Mouse (Mus musculus) testis, postnatal 10 days (tissue): ENCODE measurements at regions not wholly inside any gene's neighbourhood (a gene's known extent, or its start where the extent isn't known, plus 50 kb on each side); places are given as distances from the start of the nearest gene placed in this dataset.
"Not testable (repeated sequence)": the region's sequence is repeated elsewhere in the genome, so short reads cannot be mapped to it uniquely, and the experiment has no call there.

Experiments
- DNase-seq: peaks from one replicate; pipeline ENCODE4 v3.0.0; 2021; ENCODE audit warnings: low spot score

DNA sequence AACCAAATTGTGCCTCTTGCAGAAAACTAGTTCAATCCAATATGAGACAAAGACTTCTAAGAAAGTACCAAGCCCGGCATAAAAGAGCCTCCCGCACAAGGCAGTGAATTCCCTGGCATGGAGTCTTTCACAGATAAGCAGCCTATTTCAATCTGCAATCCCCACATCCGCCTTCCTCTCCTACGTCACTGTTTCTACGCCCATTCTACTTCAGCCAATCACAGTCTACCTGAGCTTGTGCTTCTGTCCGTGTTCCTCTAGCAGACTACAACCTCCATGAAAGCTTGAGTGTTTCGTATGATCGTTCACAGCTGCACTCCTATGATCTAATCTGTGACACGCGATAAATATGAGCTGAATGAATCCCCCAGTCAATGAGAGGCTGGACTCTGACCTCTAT is 155.6 kb upstream of the Ipo5 start:
- DNase-seq: no peak

DNA sequence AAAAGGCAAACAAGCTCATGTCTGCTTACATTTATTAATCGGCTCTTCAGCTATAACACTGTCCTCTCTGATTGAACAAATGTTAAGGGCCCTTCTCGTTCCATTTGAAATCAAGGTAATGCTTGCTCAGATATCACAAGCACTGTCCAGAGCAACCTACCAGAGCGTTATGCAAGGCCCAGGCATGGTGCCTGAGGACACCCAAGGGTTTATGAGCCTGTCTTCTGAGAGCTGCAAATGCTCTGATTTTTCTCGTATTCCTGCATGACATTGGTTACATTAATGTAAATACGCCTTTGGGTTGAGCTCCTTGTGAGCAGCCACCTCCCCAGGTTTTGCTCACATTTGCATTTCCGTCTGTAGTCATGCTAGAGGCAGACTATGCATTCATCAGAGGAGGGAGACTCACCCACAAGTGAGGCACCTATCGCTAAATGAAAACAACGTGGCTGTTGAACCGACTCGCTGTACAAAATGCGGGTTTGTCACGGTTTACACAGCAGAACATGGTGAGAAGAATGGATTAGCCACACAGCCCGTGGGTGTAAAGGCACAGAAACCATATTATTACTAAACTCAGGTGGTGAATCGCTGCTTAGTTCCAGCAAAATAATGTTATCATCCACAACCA is 152.7 kb upstream of the Ipo5 start:
- no peak for DNase-seq

DNA sequence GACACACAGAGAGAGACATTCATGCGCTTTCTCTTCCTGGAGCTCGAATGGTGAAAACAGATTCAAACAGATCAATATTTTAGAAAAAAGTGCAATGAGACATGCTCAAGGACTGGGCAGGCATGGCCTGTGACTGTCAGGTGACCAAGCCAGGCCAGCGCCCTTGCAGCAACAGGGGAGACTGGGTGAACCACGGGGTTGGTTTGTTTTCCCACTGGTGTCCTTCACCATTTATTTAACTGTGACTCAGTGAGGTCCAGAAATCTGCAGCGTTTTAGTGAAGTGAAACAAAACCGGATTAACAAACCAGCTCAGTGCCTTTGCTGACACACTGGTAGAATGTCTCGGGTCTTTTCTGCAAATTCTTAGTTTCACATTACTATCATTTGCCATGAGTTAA is 148.9 kb upstream of the Ipo5 start:
- no peak for DNase-seq

DNA sequence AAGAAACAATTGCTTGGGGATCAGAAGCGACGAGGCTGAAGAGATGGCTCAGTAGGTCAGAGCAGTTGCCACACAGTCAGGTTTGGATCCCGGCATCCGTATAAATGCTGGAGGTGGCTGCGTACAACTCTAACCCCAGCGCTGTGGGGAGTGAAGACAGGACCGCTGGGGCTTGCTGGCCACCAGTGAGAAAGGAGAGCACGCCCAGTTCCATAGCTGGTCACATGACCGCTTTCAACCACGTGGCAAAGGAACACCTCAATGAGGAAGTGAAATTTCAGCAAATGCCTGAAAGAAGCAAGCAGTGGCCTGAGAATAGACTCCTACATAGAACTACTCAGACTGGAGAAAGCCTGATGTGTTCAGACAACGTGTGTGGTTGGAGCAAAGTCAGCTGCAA is 148.3 kb upstream of the Ipo5 start:
- peak; percentile 53 for DNase-seq

DNA sequence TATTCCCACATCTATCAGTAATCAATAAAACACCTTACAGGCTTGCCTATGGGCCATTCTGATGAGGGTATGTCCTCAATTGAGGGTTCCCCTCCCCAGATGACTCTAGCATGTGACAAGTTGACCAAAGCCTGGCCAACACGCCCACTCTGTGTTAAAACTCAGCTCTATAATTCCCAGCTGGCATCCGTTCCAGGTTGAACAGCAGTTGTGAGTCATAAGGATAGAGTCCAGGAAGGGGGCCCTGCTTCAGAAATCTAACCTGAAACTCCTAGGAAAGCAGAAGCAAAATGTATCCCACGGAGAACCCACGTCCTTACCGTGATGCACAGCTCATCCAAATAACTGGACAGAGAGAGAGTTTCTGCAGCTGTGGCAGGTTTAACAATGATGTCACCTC is 147.2 kb upstream of the Ipo5 start:
- no peak for DNase-seq

DNA sequence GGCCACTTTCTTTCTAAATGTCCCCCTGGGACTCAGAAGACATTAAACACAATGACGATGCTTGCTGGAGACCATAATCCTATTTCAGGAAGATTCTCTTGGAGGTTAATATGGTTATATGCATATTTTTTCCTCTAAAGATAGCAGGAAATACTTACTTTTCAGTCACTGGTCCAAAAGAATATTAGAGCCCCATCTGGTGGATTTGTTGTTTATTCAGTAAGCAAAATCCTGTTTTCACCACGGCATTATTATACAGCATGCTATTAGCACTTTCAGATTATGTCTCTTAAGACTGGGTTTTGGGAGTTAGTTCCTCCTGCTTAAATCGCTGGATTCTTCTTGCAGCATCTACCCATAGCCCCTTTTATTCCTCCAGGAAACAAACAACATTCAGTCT is 146.6 kb upstream of the Ipo5 start:
- no peak for DNase-seq

DNA sequence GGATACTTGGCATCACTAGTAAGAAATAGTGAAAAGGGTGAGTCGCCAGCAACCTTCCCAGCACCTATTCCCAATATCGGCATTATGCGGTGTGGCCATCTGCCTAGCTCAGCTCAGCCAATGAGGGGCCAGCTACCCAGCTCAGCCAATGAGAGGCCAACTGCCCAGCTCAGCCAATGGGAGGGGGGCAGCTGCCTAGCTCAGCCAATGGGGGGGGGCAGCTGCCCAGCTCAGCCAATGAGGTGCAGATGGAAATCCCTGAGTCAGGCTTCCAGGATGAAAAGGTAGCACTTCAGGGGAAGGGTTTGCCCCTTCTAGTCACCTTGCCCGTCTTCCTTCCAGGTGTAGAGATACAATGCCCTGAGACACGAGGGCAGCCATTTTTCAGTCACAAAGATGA is 144.6 kb upstream of the Ipo5 start:
- DNase-seq: no peak

DNA sequence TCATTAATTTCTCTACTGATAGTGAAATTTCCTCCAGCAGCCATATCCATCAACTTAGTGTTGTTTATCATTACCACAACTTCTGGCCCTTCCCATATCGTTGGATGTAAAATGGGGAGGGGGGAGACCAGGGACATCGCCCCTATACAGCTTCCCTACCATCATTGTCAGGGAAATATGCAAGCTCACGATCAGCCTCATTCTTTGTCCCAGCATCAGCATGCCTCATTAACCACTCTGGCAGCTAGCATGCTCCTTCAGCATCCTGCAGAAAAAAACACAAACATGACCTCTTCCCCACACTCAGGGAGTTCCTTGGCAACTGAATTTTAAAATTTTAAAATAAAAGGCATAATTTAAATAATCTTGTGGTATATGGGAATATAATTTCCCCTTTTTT is 140.4 kb upstream of the Ipo5 start:
- no peak for DNase-seq

DNA sequence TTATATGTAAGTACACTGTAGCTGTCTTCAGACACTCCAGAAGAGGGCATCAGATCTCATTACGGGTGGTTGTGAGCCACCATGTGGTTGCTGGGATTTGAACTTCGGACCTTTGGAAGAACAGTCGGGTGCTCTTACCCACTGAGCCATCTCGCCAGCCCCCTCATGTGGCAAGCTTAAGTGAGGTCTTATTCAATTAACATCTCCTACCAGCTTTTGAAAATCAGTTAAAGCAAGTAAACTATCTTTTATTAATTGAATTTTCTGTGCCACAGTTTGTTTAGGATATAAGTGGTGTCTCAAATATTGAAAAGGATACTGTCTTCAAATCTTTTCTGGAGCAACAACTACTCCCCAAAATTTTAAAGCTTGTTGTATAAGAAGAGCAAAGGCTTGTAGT is 138.0 kb upstream of the Ipo5 start:
- not testable (repeated sequence) for DNase-seq

DNA sequence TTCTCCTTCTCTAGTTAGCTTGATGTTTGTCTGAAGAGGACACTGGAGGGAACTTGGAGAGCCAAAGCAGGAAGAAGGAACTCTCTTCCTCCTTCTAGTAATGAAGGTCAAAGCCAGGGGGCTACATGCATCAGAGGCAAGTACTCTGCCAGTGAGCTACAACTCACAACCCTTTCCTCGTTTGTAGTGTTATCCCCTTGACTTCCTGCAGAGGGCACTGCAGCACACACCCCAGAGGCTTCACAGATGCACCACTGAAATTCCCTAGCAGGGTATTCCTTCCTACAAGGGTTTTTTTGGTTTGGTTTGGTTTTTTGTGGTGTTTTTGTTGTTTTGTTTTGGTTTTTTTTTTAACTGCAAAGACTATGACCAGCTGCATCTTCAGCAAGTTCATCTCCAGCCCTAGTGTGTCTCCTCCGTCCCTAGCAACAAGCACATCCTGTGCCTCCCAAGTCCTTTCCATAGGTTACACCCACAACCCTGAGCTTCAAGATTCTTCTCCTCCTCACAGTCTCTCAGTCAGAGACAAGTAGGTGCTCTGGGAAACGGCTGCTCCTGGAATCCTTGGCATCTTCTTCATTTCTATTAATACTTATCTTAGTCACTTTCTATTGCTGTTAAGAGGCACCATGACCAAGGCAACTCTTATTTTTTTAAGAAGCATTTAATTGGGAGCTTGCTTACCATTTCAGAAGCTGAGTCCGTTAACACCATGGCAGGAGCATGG is 119.0 kb upstream of the Ipo5 start:
- DNase-seq: no peak

DNA sequence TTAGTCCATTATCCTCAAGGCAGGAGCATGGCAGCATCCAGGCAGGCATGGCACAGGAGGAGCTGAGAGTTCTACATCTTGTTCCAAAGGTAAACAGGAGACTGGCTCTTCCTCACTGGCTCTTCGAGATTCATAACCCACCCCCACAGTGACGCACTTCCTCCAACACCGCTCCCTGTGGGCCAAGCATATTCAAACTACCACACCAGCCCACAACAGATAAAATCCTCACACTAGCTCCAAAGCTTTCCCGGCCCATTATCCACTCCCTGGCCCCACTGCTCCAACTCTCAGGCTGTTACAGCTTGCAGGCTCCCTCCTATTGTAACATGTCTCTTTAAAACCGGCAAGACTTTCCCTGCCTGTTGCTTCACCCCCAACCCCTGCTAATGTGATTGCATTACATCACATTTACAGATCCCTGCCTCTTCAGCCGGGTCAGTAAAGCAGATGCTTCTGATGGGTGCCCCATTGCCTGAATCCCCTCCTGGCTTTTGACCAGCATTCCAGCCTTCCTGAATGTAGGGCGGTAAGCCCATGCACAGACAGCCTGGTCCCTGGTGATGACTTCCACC is 113.0 kb upstream of the Ipo5 start:
- DNase-seq: no peak

DNA sequence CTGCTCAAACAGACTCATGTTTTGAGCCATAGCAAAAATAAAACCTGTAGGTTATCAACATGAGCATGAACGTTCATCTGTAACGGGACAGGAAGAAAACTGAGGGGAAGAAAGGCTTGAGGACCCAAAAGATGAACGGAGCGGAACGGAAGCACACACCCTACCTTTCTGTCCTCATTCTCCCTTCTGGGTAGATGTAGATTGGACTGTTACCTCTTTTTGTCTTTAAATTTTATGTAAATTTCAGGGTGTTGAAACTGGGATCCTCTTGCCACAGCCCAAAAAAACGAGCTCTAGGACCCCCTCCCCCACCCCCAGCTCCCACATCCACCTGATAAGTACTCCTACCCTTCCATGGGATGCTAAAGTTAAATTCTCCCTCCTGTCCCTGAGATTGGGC is 107.8 kb upstream of the Ipo5 start:
- DNase-seq: no peak

DNA sequence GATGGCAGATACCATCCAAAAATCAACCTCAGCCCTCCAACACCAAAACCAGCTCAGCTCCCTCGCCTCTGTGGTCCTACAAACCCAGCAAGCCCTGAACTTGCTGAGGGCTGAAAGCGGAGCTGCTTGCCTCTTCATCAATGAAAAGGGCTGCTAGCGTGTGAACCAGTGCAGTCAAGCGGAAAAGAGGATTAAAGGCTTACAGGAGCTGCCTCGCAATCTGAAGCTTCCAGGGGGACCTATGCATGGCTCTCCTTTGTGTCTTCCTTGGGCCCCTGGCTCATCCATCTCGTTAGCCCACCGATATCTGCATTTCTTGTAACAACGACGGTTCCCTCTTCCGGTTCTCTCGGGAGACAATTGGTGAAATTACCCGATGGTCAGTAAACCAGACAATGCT is 107.3 kb upstream of the Ipo5 start:
- peak; percentile 33 for DNase-seq

DNA sequence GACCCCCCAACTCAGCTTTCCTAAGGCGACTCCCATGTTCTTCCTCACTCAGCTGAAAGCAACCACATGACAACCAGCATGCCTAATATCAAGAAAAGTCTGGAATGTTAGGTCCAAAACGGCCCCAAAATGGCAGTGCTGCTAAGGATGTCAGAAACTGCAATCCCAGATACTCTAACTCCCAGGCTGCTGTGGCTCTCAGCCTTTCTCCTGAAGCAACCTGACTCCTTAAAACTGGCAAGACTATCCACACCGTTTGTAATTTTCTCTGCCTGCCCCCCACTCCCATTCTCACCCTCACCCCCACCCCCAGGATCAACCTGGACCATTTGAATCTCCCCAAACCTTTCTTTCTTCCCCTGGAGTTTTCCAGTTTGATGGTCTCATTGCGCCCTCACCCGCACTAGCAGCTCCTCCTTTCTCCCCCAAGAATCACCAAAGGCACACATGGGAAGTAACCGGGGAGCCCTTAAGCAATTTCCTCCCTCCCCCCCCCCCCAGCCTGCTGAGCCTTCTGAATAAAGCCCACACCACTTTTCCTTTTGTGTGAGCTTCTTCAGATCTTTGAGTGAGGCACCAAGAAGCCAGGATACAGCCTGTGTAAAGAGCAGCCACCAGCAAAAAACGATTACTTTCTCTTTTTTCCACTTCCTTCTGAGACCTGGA is 106.7 kb upstream of the Ipo5 start:
- DNase-seq: no peak

DNA sequence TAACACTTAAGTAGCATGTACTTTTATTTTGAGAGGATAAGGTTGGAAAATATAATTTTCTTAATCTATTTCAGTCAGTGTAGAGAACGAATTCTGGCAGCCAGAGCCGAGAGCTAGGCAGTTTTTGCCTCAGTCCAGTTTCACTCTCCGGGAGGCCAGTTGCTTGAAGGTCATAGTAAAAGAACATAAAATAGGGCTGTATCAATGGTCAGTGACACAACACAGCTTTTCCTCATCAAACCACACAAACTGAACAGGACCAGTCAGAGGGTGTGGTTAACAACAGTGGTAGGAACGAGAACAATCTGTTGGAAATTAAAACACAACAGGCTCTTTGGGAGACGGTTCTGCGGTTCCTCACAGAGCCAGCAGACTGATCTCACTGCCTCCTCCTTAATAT is 105.9 kb upstream of the Ipo5 start:
- DNase-seq: no peak

DNA sequence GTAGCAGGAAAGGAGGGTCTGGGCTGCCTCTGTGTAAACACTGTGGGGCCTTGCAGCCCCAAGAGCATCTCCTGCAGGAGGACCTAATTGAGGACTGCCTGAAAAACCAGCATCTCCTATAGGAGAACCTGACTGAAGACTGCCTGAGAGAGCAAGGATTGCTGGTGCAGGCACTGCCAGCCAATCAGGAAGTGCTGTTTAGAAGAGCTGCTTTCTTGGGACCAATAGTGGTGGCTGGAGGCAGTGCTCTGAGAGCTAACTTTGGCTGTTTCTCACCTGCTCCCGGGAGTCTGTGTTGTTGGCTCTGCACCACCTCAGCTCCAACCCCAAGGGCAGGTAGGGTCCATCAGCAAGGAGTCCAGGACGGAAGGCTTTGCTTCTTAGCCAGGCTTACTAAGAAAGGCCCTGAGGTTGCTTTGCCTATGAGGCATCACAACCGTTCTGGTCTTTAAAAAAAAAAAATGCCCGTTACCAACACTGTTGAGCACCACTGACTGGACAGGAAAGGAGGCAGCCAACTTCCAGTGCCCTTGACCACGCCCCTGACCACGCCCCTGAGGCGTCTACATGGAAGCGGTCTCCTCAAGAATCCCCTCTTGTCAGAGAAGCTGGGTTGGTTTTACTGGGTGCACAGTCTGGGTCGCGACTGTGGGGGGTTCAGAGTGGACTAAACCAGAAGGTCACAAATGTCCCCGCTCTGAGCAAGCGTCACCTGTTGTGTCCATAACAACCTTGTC is 105.0 kb upstream of the Ipo5 start:
- peak; percentile 67 for DNase-seq

DNA sequence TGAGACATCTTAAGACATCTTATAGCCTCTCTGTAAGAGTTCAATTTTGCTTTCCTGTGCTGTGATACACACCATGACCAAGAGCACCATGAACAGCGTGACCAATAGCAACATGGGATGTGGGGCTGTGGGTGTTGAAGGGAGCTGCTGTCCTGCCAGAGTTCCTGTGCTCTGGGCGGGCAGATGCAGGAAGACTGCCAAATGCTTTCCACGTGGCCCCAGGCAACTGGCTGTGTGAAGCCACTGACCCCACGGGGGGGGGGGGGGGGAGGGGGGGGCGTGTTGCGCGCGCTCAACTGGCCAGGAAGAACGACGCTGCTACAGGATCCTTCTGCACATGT is 104.5 kb upstream of the Ipo5 start:
- peak; percentile 33 for DNase-seq

DNA sequence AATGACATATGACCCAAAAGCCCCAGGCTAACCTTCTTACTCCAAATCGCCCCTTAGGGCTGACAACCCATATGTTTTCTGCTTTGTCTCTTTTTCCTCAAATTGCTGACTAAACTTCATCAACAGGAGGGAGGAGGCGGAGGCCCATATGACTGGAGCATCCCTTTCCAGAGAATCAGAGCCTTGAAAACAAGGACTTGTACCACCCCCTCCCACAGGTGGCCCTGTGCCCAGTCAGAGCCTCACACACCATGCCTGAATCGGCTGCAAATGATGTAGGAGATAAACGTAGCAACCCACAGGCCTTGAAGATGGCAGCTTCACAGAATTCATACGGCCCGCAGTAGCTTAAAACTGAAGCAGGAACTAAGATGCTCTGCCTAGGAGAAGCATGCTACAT is 101.7 kb upstream of the Ipo5 start:
- peak; percentile 42 for DNase-seq

DNA sequence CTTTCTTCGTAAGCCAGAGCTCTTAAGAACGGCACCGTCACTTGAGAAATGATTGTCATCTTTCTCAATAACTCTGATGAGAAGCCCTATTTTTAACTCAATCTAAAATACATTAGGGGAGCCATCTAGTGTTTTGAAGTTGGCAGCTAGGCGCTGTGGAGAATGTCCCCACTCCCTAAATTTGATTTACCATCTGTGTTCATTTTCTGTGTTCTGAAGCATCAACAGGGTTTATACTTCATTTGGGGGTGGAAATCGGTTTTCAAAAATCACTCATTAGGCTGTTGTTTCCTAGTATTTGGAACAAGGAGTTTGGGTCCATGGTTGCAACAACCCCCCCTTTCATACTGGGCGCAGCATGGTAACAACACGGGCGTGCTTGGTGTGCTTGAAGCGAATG is 97.1 kb upstream of the Ipo5 start:
- no peak for DNase-seq

DNA sequence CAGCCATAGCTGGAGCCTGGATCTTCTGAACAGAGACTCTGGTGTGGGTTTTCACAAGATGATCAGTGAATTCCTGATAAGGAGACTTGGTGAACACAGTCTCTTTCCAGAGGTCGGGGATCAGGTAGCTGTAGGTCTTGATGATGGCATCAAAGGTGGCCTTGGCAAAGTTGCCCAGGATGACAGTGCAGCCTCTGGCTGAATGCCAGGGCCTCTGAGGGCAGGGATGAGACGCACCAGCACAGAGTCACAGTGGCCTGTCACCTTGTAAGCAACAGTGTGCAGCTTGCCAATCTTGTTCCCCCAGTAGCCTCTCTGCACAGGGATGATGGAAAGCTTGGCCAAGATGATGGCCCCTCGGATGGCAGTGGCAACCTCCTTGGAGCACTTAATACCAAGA is 95.9 kb upstream of the Ipo5 start:
- peak; percentile 41 for DNase-seq

DNA sequence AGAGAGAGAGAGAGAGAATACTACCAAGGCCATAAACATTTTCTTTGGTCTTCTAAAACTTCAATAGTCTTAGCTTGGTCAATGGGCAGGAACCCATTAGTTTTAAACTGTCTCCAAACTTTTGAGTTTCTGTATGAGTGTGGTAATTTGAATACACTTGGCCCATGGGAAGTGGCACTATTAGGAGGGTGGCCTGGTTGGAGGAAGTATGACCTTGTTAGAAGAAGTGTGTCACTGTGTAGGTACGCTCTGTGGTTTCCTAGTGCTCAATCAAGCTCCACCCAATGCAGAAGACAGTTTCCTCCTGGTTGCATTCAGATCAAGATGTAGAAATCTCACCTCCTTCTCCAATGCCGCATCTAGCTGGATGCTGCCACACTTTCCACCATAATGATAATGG is 94.5 kb upstream of the Ipo5 start:
- no peak for DNase-seq

DNA sequence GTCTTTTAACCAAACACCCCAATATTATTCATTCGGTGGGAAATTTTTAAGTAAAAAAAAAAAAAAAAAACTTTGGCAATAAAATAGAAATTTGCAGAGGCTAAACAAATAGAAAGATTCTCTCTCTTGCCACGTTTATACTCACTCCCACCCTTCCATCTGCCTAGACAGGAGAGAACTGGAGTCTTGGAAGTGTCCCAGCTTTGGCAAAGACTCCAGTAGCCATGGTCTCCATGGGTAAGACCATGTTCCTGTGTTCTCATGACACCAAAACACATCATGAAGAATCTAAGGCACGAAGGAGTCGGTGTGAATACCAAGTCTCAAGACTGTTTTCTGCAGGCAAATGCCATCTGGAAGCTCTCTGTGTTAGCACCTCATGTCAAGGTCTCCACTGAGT is 84.8 kb upstream of the Ipo5 start:
- no peak for DNase-seq

DNA sequence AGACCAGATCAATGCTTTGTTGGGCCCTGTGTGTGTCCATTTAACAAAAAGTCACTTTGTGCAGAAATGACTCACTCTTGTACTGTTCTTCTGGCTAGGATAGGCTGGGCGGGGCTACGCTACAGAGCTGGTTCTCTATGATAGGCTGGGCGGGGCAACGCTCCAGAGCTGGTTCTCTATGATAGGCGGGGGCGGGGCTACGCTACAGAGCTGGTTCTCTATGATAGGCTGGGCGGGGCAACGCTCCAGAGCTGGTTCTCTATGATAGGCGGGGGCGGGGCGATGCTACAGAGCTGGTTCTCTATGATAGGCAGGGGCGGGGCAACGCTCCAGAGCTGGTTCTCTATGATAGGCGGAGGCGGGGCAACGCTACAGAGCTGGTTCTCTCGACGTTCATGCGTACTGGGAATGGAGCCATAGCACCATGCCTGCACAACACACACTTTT is 80.6 kb upstream of the Ipo5 start:
- DNase-seq: peak; percentile 57
